Mouse (Mus musculus) inflammation-experienced regulatory T-cells, adult 6 months (primary cell): ENCODE results near the gene Acadl. TPM values are rescaled to one million over a fixed set of nuclear protein-coding genes. Genes with fewer than 3 reads are reported as not detected.
A peak's percentile ranks its signal among the peaks of the same experiment; 100 is the strongest.

Experiments
- ATAC-seq: one replicate; pipeline ENCODE4 v1.8.0; 2017
- polyA plus RNA-seq, 3 experiments: library from polyadenylated mRNA; unstranded; fragments of 100-300 nt; shearing (Covaris generic); gene quantifications; one replicate each; pipeline ENCODE4 v1.2.1; 2017

The Acadl gene
- polyA plus RNA-seq, 3 experiments from 2014 or later: 37.6 to 77.4 (median 38.4) TPM

- ATAC-seq: no peak
Measured at GRCm38 (mm10) chr1:66839135-66839534, 23.9 kb downstream of the Acadl start.

GRCm38 (mm10) chr1:66838184-66839042, 24.7 kb downstream of the Acadl start:
- peak; percentile 90 for ATAC-seq

DNA sequence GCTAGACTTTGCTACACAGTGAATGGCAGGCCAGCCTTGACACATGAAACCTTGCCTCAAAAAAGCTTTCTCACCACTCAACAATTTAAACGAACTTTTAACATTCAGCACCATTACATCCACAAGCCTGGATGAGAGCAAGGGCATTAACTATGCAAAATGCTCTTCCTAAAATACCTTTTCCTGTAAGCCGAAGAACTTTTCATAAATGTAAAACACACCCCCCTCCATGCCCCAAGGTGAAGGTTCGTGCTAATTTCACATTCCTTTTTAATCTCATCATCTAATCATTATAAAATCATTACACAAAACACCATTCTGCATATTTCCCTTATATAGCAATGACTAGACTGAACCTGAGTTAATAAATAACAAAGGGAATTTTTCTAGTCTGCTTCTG, 25.9 kb downstream of the Acadl start:
- no peak for ATAC-seq

GRCm38 (mm10) chr1:66832636-66833165, 30.4 kb downstream of the Acadl start:
- no peak for ATAC-seq

DNA sequence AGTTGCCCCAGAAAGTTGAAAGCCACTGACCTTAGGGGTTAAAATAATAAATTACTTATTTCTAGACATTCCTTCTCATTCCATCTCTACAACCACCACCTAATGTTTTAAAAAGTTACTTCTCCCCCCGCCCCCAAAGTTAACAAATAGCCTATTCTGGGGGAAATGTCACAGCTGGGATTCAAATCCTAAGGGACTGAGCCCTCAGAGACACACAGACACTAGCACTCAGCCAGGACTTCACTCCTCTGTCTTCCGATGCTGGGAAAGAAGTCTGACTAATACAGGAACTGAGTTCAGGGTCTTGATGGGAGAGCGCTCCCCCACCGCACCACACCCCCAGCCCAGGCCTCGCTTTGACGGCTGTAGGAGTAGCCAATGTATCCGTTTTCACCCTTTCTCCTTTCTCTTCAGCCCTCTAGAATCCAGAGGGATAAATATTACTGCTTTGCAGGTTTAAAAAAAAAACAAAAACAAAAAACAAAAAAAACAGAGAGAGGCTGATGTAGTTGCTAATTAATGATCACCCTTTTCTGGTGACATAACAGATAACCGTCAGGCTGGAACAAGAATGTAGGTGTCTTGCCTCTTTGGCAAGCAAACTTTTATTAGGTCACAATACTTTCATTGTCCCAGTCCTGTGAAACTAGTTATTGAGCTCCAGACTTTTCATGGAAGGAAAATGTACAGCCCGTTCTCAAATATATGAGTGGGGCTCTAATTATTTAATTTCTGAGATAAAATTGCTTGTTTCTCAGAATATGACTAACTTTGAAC, 31.1 kb downstream of the Acadl start:
- ATAC-seq: no peak

DNA sequence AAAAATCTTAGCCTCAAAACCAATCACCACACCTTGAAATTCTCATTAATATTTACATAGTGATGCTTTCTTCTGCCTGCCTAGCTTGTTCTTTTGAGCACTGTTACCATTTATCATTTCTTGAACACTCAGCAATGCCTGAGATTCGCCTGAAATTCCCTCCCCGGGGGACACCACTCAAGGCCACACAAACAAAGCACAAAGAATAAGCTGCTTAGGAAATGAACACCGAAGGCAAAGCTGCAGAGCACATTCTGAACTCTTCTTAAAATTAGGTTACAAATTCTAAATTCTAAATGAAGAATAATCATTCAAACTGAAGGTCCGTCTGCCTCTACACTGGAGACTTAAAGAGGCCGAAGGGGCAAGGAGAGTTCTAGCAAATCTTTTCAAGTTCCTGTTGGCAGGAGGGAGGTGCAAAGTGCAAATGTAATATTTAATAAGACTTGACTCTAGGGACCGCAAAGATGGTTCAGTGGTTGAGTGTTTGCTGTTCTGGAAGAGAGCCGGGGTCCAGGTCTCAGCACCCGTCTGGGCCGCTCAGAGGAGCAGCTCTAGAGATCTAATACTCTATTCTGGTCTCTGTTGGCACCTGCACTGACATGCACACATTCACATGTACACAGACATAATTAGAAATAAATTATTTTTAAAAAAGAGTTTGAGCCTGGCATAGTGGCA, 33.5 kb downstream of the Acadl start:
- no peak for ATAC-seq

GRCm38 (mm10) chr1:66821966-66822365, 41.1 kb downstream of the Acadl start:
- ATAC-seq: no peak

GRCm38 (mm10) chr1:66820241-66820640, 42.8 kb downstream of the Acadl start:
- no peak for ATAC-seq

- ATAC-seq: peak; percentile 21
Measured at GRCm38 (mm10) chr1:66817865-66818315, 45.2 kb downstream of the Acadl start.

- ATAC-seq: peak; percentile 64
Measured at GRCm38 (mm10) chr1:66817453-66817839, 45.6 kb downstream of the Acadl start, which contains the start of gene Kansl1l. TSS of gene Kansl1l (minus strand) at chr1:66817562.

DNA sequence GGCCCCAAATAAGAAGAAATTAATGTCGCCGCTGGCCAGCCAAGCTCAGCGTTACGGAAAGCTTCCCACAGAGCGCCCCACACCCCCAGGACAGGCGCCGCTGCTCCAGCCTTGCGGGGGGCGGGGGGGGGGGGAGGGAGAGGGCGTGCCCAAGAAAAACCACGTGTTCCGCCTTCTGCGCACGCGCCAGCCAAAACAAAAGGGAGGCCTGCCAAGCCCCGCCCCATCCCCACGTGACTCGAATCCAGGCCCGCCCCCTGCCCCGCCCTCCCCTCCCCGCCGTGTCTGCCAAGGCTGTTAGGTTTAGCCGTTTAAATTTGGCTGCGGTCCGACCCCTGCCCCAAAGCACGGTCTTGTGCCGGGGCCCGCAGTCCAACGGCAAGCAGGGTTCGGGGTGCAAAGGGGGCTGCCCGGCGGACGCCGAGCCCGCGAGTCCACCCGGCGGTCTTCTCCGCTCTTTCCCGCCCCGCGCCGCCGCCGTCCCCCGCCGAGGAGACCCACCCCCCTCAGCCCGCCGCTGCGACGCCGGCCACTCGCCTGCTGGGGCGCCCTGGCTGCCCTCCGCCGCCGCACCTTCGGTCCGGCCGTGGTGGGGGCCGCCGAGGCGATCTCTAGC, 46.1 kb downstream of the Acadl start:
- peak; percentile 22 for ATAC-seq

- ATAC-seq: peak; percentile 39
Measured at GRCm38 (mm10) chr1:66815941-66816777, 46.9 kb downstream of the Acadl start.

- no peak for ATAC-seq
Measured at GRCm38 (mm10) chr1:66814756-66815155, 48.3 kb downstream of the Acadl start.

- ATAC-seq: no peak
Measured at GRCm38 (mm10) chr1:66813191-66813590, 49.9 kb downstream of the Acadl start.

- ATAC-seq: no peak
Measured at GRCm38 (mm10) chr1:66806821-66807220, 56.3 kb downstream of the Acadl start.

GRCm38 (mm10) chr1:66805408-66805807, 57.7 kb downstream of the Acadl start:
- ATAC-seq: no peak

GRCm38 (mm10) chr1:66804710-66805109, 58.4 kb downstream of the Acadl start:
- no peak for ATAC-seq

DNA sequence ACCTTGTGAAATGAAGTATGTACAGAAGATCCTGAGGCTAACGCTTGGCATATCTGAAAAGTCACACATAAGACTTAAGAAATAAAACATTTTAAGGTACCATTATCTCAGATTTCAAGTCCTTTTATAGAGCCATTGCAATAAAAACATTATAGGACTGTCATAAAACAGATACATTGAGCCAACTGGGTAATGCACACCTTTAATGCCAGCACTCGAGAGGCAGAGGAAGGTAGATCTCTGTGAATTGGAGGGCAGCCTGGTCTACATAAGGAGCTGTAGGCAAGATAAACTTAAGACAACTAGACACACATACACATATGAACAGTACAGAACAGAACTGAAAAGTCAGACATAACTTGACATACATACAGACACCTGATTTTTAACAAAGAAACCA, 65.1 kb downstream of the Acadl start:
- no peak for ATAC-seq

DNA sequence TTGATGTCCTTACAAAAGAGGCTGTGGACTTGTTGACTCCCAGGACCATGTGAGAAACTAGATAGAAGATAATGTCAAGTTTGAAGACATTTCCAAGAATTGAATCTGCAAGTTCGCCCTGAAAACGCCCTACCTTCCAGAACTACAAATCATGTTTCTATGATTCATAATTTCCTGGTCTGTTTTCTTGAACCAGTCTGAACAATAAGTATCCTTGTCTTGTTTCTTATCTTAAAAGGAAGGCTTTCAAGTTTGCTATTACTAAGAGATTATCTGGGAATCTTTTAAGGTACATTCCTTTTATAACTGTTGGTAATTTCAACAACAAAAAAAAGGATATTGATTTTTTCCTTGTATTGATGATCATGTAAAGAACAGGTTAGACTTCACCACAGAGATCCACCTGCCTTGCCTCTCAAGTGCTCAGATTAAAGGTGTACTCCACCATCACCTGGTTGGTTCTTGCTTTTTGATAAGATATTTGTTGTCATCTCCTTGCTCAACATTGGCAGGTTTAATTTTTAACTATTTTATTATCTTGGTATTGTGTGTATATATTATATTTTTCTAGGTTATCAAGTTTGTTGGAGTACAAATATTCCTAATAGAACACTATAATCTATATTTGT, 70.1 kb downstream of the Acadl start:
- no peak for ATAC-seq

DNA sequence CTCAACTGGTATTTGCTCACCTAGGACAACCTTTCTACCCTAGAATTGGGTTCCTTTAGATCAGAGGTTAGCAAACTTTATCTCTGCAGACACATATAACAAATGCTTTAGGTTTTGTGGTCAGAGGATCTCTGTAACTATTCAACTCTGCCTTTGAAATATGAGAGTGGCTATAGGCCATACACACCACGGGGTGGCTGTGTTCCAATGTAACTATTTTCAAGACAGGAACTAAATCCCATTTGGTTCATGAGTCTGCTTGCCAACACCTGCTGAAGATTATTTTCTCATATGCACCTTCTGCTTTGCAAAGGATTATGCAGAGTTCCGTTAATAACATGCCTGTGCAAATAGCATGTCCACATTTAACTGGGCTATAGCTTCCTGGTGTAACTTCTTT, 80.8 kb downstream of the Acadl start:
- ATAC-seq: no peak

DNA sequence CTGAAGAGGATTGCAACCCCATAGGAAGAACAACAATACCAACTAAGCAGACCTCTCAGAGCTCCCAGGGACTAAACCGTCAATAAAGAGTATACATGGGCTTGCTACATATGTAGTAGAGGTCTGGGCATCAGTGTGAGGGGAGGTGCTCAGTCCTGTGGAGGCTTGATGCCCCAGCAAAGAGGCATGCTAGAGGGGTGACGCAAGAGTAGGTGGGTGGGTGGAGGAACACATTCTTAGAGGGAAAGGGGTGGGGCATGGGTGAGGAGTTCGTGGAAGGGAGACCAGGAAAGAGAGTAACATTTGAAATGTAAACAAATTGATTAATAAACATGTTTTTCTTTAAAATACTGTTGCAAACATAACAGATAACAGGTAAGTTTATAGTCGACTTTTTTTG, 82.0 kb downstream of the Acadl start:
- no peak for ATAC-seq
